Mouse (Mus musculus): ENCODE measurements around the gene Slamf9. TPM values are rescaled to one million over a fixed set of nuclear protein-coding genes. Genes with fewer than 3 reads are reported as not detected.
A peak's percentile ranks its signal among the peaks of the same experiment; 100 is the strongest.

Slamf9 gene
- total RNA-seq (2014; fragmentation: Nextera tagmentation) (not detected in 2 replicates), total RNA-seq (2017) (0.26 TPM in 1 of 2 replicates, not detected in the other)

GRCm38 (mm10) chr1:172475054-172475741 is at the start of gene Slamf9:
Gene Slamf9 (plus strand): TSS chr1:172475358.
- peak; percentile 92 for ATAC-seq (replicated peaks; ENCODE audit: poor library complexity, severe bottlenecking)

GRCm38 (mm10) chr1:172426419-172426818 is 48.7 kb upstream of the Slamf9 start:
- no peak for ATAC-seq (replicated peaks; ENCODE audit: poor library complexity, severe bottlenecking)

GRCm38 (mm10) chr1:172427841-172428240 is 47.3 kb upstream of the Slamf9 start:
- no peak for ATAC-seq (replicated peaks; ENCODE audit: poor library complexity, severe bottlenecking)

- ATAC-seq (replicated peaks; ENCODE audit: poor library complexity, severe bottlenecking): no peak
Measured at GRCm38 (mm10) chr1:172428614-172429013, 46.5 kb upstream of the Slamf9 start.

GRCm38 (mm10) chr1:172430731-172431220 is 44.4 kb upstream of the Slamf9 start:
- ATAC-seq (replicated peaks; ENCODE audit: poor library complexity, severe bottlenecking): peak; percentile 44; the same call in 1 of the 2 replicates

- no peak for ATAC-seq (replicated peaks; ENCODE audit: poor library complexity, severe bottlenecking)
Measured at GRCm38 (mm10) chr1:172431836-172432586, 43.1 kb upstream of the Slamf9 start.

GRCm38 (mm10) chr1:172432587-172432955 is 42.6 kb upstream of the Slamf9 start:
- ATAC-seq (replicated peaks; ENCODE audit: poor library complexity, severe bottlenecking): no peak

GRCm38 (mm10) chr1:172433012-172433850 is 41.9 kb upstream of the Slamf9 start:
- ATAC-seq (replicated peaks; ENCODE audit: poor library complexity, severe bottlenecking): no peak

- no peak for ATAC-seq (replicated peaks; ENCODE audit: poor library complexity, severe bottlenecking)
Measured at GRCm38 (mm10) chr1:172433851-172434165, 41.4 kb upstream of the Slamf9 start.

- no peak for ATAC-seq (replicated peaks; ENCODE audit: poor library complexity, severe bottlenecking)
Measured at GRCm38 (mm10) chr1:172436785-172437184, 38.4 kb upstream of the Slamf9 start.

- ATAC-seq (replicated peaks; ENCODE audit: poor library complexity, severe bottlenecking): no peak
Measured at GRCm38 (mm10) chr1:172438621-172439020, 36.5 kb upstream of the Slamf9 start.

- no peak for ATAC-seq (replicated peaks; ENCODE audit: poor library complexity, severe bottlenecking)
Measured at GRCm38 (mm10) chr1:172440521-172440920, 34.6 kb upstream of the Slamf9 start.

- ATAC-seq (replicated peaks; ENCODE audit: poor library complexity, severe bottlenecking): no peak
Measured at GRCm38 (mm10) chr1:172441935-172442445, 33.2 kb upstream of the Slamf9 start.

- no peak for ATAC-seq (replicated peaks; ENCODE audit: poor library complexity, severe bottlenecking)
Measured at GRCm38 (mm10) chr1:172450226-172450625, 24.9 kb upstream of the Slamf9 start.

GRCm38 (mm10) chr1:172450848-172451470 is 24.2 kb upstream of the Slamf9 start:
- ATAC-seq (replicated peaks; ENCODE audit: poor library complexity, severe bottlenecking): peak; percentile 53

GRCm38 (mm10) chr1:172452911-172453310 is 22.2 kb upstream of the Slamf9 start:
- no peak for ATAC-seq (replicated peaks; ENCODE audit: poor library complexity, severe bottlenecking)

- ATAC-seq (replicated peaks; ENCODE audit: poor library complexity, severe bottlenecking): no peak
Measured at GRCm38 (mm10) chr1:172453810-172454209, 21.3 kb upstream of the Slamf9 start.

- peak; percentile 36; the same call in 1 of the 2 replicates for ATAC-seq (replicated peaks; ENCODE audit: poor library complexity, severe bottlenecking)
Measured at GRCm38 (mm10) chr1:172455416-172455815, 19.7 kb upstream of the Slamf9 start.

- ATAC-seq (replicated peaks; ENCODE audit: poor library complexity, severe bottlenecking): peak; percentile 91
Measured at GRCm38 (mm10) chr1:172456001-172456677, 19.0 kb upstream of the Slamf9 start.

Measured in granulocyte monocyte progenitor cell, adult 5-6 weeks (primary cell).